Comparison of ENCODE assay signal across 29 mouse cellular contexts in the genomic region with DNA sequence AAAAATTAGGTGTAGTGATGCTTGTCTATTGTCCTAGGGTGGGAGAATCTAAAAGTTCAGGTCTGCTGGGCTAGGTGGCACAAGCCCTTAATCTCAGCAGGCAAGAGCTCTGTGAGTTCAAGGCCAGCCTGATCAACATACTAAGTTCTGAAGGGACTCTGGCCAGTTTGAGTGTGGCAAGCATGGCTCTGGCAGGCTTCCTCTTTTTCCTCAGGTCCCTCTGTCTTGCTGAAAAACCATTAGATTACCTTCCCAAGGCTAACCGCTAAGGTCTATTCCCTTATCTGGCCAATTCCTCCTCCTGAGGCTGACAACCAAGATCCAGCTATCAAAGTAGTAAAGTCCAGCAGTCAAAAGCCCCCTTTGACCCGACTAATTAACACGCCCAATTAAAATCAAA. TPM values are rescaled to one million over a fixed set of nuclear protein-coding genes. Genes with fewer than 3 reads are reported as not detected.
A peak's percentile ranks its signal among the peaks of the same experiment; 100 is the strongest.
DNase-seq lines count a peak whose midpoint lies in the region; ATAC-seq and TF ChIP-seq lines count a peak whose summit lies in the region.
"Had no signal": no experiment of that assay in that cellular context is flagged by ENCODE, and none has a peak within 500 bp of the region (broad histone marks: within the 10 kb centered on the region; RNA-seq: fewer than 3 reads in every experiment).

No protein-coding gene starts in this region.

- no peak overlapping the region for H3K4me3 ChIP-seq in heart, embryonic 10.5 days
- peak overlapping the region; percentile 21; the same call in 1 of the 2 replicates for H3K4me3 ChIP-seq in G1E (ENCODE audit: low read depth, low read length)
- no peak overlapping the region for H3K4me3 ChIP-seq in liver, embryonic 11.5 days (ENCODE audit: low read depth, low read length)
- H3K4me3 ChIP-seq in liver, postnatal 0 days (ENCODE audit: low read depth, low read length), result no peak overlapping the region
- H3K4me3 ChIP-seq: embryonic facial prominence, embryonic 15.5 days; limb, embryonic 12.5 days; midbrain, embryonic 12.5 days; neural tube, embryonic 15.5 days had no signal

- TF ChIP-seq CTCF in G1E (IDR thresholded peaks at IDR 0.05; ENCODE audit: low read depth, low read length), result no peak
- no peak for TF ChIP-seq CTCF in liver, postnatal 0 days (IDR thresholded peaks at IDR 0.05; ENCODE audit: low read depth)

- no peak for DNase-seq in heart, embryonic 10.5 days (ENCODE audit: low spot score)
- DNase-seq in heart, adult 8-10 months (ENCODE audit: low spot score), result no peak
- no peak for DNase-seq in G1E (ENCODE audit: low spot score)
- DNase-seq in liver, embryonic 11.5 days (ENCODE audit: low spot score), result no peak
- DNase-seq in liver, postnatal 0 days, result no peak
- no peak for DNase-seq in cerebellum, postnatal 14 days
- DNase-seq in layer of hippocampus, adult 9-10 months (ENCODE audit: low spot score), result no peak
- DNase-seq: adrenal gland, postnatal 10 days; cerebellum, adult 8-10 months; gastrocnemius, postnatal 25 days; heart, postnatal 36 days; kidney, adult 18-20 months; lung, embryonic 14.5 days; right cerebral cortex, adult 18-20 months; right cerebral cortex, postnatal 4 days; thymus, adult 18-20 months; thymus, postnatal 36 days had no signal

- peak overlapping the region; percentile 64; the same call in 1 of the 2 replicates for H3K4me2 ChIP-seq in liver, embryonic 11.5 days
- no peak overlapping the region for H3K4me2 ChIP-seq in liver, postnatal 0 days (ENCODE audit: low read depth, low read length)
- H3K4me2 ChIP-seq: embryonic facial prominence, embryonic 15.5 days; hindbrain, embryonic 14.5 days; limb, embryonic 12.5 days; lung, embryonic 14.5 days; midbrain, embryonic 12.5 days; neural tube, embryonic 15.5 days had no signal

- H3K27me3 ChIP-seq in heart, embryonic 10.5 days (ENCODE audit: insufficient read depth, poor library complexity, severe bottlenecking), result no peaks in the 10 kb centered on the region
- H3K27me3 ChIP-seq in G1E (ENCODE audit: insufficient read depth, low read length), result no peaks in the 10 kb centered on the region
- H3K27me3 ChIP-seq in liver, embryonic 11.5 days (replicated peaks; ENCODE audit: control insufficient read depth, insufficient read depth, low read length), result no peaks in the 10 kb centered on the region
- H3K27me3 ChIP-seq in liver, postnatal 0 days (ENCODE audit: insufficient read depth, low read length), result no peaks in the 10 kb centered on the region
- H3K27me3 ChIP-seq: embryonic facial prominence, embryonic 15.5 days; limb, embryonic 12.5 days; midbrain, embryonic 12.5 days; neural tube, embryonic 15.5 days had no signal

- H3K9ac ChIP-seq in liver, embryonic 11.5 days (ENCODE audit: low read depth, low read length), result peak overlapping the region; percentile 2; the same call in 1 of the 2 replicates
- no peak overlapping the region for H3K9ac ChIP-seq in liver, postnatal 0 days (replicated peaks)
- H3K9ac ChIP-seq: embryonic facial prominence, embryonic 15.5 days; hindbrain, embryonic 14.5 days; limb, embryonic 12.5 days; lung, embryonic 14.5 days; midbrain, embryonic 12.5 days; neural tube, embryonic 15.5 days had no signal

- 45% methylated on average over 3 of the region's 3 CpGs for WGBS in heart, embryonic 10.5 days
- WGBS in liver, embryonic 11.5 days, result 46% methylated on average over 3 of the region's 3 CpGs
- 41% methylated on average over 3 of the region's 3 CpGs for WGBS in liver, postnatal 0 days (ENCODE audit: insufficient replicate concordance)

- H3K9me3 ChIP-seq in heart, embryonic 10.5 days, result no peaks in the 10 kb centered on the region
- H3K9me3 ChIP-seq in G1E (replicated peaks), result no peaks in the 10 kb centered on the region
- H3K9me3 ChIP-seq in liver, embryonic 11.5 days (ENCODE audit: control insufficient read depth, low read length), result no peaks in the 10 kb centered on the region
- no peaks in the 10 kb centered on the region for H3K9me3 ChIP-seq in liver, postnatal 0 days (ENCODE audit: low read length)
- H3K9me3 ChIP-seq: embryonic facial prominence, embryonic 15.5 days; limb, embryonic 12.5 days; midbrain, embryonic 12.5 days; neural tube, embryonic 15.5 days had no signal

- H3K27ac ChIP-seq in heart, embryonic 10.5 days, result peak overlapping the region; percentile 53; the same call in 1 of the 2 replicates
- H3K27ac ChIP-seq in liver, embryonic 11.5 days (ENCODE audit: low read depth, low read length), result peak overlapping the region; percentile 99
- peak overlapping the region; percentile 93 for H3K27ac ChIP-seq in liver, postnatal 0 days (ENCODE audit: low read depth)
- H3K27ac ChIP-seq: embryonic facial prominence, embryonic 15.5 days; hindbrain, embryonic 14.5 days; kidney, postnatal 0 days; limb, embryonic 12.5 days; midbrain, embryonic 12.5 days; neural tube, embryonic 15.5 days had no signal

- H3K4me1 ChIP-seq in heart, embryonic 10.5 days, result peaks cover 8% of the 10 kb centered on the region
- H3K4me1 ChIP-seq in G1E (ENCODE audit: insufficient read depth, low read depth, low read length), result peaks cover 79% of the 10 kb centered on the region
- peaks cover 27% of the 10 kb centered on the region for H3K4me1 ChIP-seq in liver, embryonic 11.5 days (replicated peaks; ENCODE audit: control insufficient read depth, insufficient read depth, low read length)
- H3K4me1 ChIP-seq in liver, postnatal 0 days (ENCODE audit: insufficient read depth), result peaks cover 16% of the 10 kb centered on the region
- H3K4me1 ChIP-seq: embryonic facial prominence, embryonic 15.5 days; limb, embryonic 12.5 days; midbrain, embryonic 12.5 days; neural tube, embryonic 15.5 days had no signal

- no peaks in the 10 kb centered on the region for H3K36me3 ChIP-seq in heart, embryonic 10.5 days
- peaks cover 3% of the 10 kb centered on the region for H3K36me3 ChIP-seq in G1E (replicated peaks)
- no peaks in the 10 kb centered on the region for H3K36me3 ChIP-seq in liver, embryonic 11.5 days (ENCODE audit: control insufficient read depth, insufficient read depth, low read length)
- no peaks in the 10 kb centered on the region for H3K36me3 ChIP-seq in liver, postnatal 0 days (replicated peaks; ENCODE audit: insufficient read depth, low read length)
- H3K36me3 ChIP-seq: embryonic facial prominence, embryonic 15.5 days; limb, embryonic 12.5 days; midbrain, embryonic 12.5 days; neural tube, embryonic 15.5 days had no signal

- no peak for TF ChIP-seq EP300 in liver, postnatal 0 days (IDR thresholded peaks at IDR 0.05; ENCODE audit: low read depth)

- no peak for ATAC-seq in G1E (ENCODE audit: extremely low read depth, insufficient number of reproducible peaks, low FRiP score, poor library complexity, severe bottlenecking)
- no peak for ATAC-seq in liver, embryonic 11.5 days (replicated peaks; ENCODE audit: low FRiP score)
- ATAC-seq in liver, postnatal 0 days, result no peak
- ATAC-seq: activated CD4-positive, CD25-positive, alpha-beta regulatory T cell, adult 4 months; forebrain, embryonic 16.5 days; inflammation-experienced regulatory T-cells, adult 6 months had no signal

RNA-seq across cellular contexts. Expression of gene Pga5, which starts 15.2 kb away (rescaled TPM):
- not detected in 2 replicates for polyA plus RNA-seq in heart, embryonic 10.5 days (2016; fragmentation: Nextera tagmentation; extraction: Ambion mirVana)
- total RNA-seq in heart, adult 8-10 months (2022), result not detected
- total RNA-seq in G1E (2014; fragmentation: Nextera tagmentation) (1.6 and 2.4 TPM in 2 replicates), G1E (2017) (1.6 and 1.9 TPM in 2 replicates)
- 0.14 TPM in 2 replicates for polyA plus RNA-seq in G1E (2012)
- not detected in 2 replicates for polyA plus RNA-seq in liver, embryonic 11.5 days (2014; fragmentation: Nextera tagmentation; extraction: Ambion mirVana)
- polyA plus RNA-seq in liver, postnatal 0 days (2015; fragmentation: Nextera tagmentation; extraction: Ambion mirVana), result 0.07 TPM in 1 of 2 replicates, not detected in the other
- total RNA-seq: adrenal gland, postnatal 10 days; gastrocnemius, postnatal 25 days; heart, postnatal 36 days; layer of hippocampus, postnatal 25 days; left cerebral cortex, postnatal 14 days; megakaryocyte, adult 5-6 weeks had no signal
- polyA plus RNA-seq: activated CD4-positive, CD25-positive, alpha-beta regulatory T cell, adult 4 months; embryonic facial prominence, embryonic 15.5 days; forebrain, embryonic 16.5 days; hindbrain, embryonic 14.5 days; inflammation-experienced regulatory T-cells, adult 6 months; limb, embryonic 12.5 days; lung, embryonic 14.5 days; midbrain, embryonic 12.5 days; neural tube, embryonic 15.5 days had no signal

RNA-seq across cellular contexts. Expression of gene Vps37c, which starts 25.9 kb away (rescaled TPM):
- polyA plus RNA-seq in heart, embryonic 10.5 days (2016; fragmentation: Nextera tagmentation; extraction: Ambion mirVana), result 26.5 and 26.7 TPM in 2 replicates
- total RNA-seq in heart, adult 8-10 months (2022), result 10 to 100 TPM; 21.0 to 25.1 (median 23.0) TPM
- total RNA-seq in G1E (2014; fragmentation: Nextera tagmentation) (16.3 and 27.1 TPM in 2 replicates), G1E (2017) (5.2 TPM in 2 replicates)
- polyA plus RNA-seq in G1E (2012), result 34.9 and 40.0 TPM in 2 replicates
- 23.2 TPM in 2 replicates for polyA plus RNA-seq in liver, embryonic 11.5 days (2014; fragmentation: Nextera tagmentation; extraction: Ambion mirVana)
- polyA plus RNA-seq in liver, postnatal 0 days (2015; fragmentation: Nextera tagmentation; extraction: Ambion mirVana), result 8.2 and 9.4 TPM in 2 replicates

RNA-seq across cellular contexts. Expression of gene Vwce, which starts 28.7 kb away (rescaled TPM):
- polyA plus RNA-seq in heart, embryonic 10.5 days (2016; fragmentation: Nextera tagmentation; extraction: Ambion mirVana), result 0.81 and 3.0 TPM in 2 replicates
- total RNA-seq in heart, adult 8-10 months (2022), result not detected
- total RNA-seq in G1E (2014; fragmentation: Nextera tagmentation), result 1.2 and 1.4 TPM in 2 replicates
- 0.06 and 0.16 TPM in 2 replicates for total RNA-seq in G1E (2017)
- polyA plus RNA-seq in G1E (2012), result 0.24 and 0.32 TPM in 2 replicates
- polyA plus RNA-seq in liver, embryonic 11.5 days (2014; fragmentation: Nextera tagmentation; extraction: Ambion mirVana), result 7.8 and 10.4 TPM in 2 replicates
- 18.2 and 19.9 TPM in 2 replicates for polyA plus RNA-seq in liver, postnatal 0 days (2015; fragmentation: Nextera tagmentation; extraction: Ambion mirVana)
- total RNA-seq: heart, postnatal 36 days; megakaryocyte, adult 5-6 weeks had no signal

RNA-seq across cellular contexts. Expression of gene Tkfc, which starts 57.2 kb away (rescaled TPM):
- polyA plus RNA-seq in heart, embryonic 10.5 days (2016; fragmentation: Nextera tagmentation; extraction: Ambion mirVana), result 15.2 and 17.3 TPM in 2 replicates
- total RNA-seq in heart, adult 8-10 months (2022), result 10 to 100 TPM in 2 of 4 experiments, 1 to 10 TPM in 2; 9.4 to 11.3 (median 10.2) TPM
- total RNA-seq in G1E (2014; fragmentation: Nextera tagmentation), result 10.9 and 11.7 TPM in 2 replicates
- total RNA-seq in G1E (2017), result 6.7 and 6.8 TPM in 2 replicates
- 2.7 and 4.6 TPM in 2 replicates for polyA plus RNA-seq in G1E (2012)
- polyA plus RNA-seq in liver, embryonic 11.5 days (2014; fragmentation: Nextera tagmentation; extraction: Ambion mirVana), result 16.1 and 16.2 TPM in 2 replicates
- polyA plus RNA-seq in liver, postnatal 0 days (2015; fragmentation: Nextera tagmentation; extraction: Ambion mirVana), result 82.1 and 133 TPM in 2 replicates

RNA-seq across cellular contexts. Expression of gene Ddb1, which starts 57.5 kb away (rescaled TPM):
- polyA plus RNA-seq in heart, embryonic 10.5 days (2016; fragmentation: Nextera tagmentation; extraction: Ambion mirVana), result 410 and 426 TPM in 2 replicates
- 100 to 1,000 TPM; 132 to 146 (median 139) TPM for total RNA-seq in heart, adult 8-10 months (2022)
- total RNA-seq in G1E (2014; fragmentation: Nextera tagmentation), result 334 and 389 TPM in 2 replicates
- 516 and 542 TPM in 2 replicates for total RNA-seq in G1E (2017)
- 29.5 and 30.8 TPM in 2 replicates for polyA plus RNA-seq in G1E (2012)
- polyA plus RNA-seq in liver, embryonic 11.5 days (2014; fragmentation: Nextera tagmentation; extraction: Ambion mirVana), result 311 and 347 TPM in 2 replicates
- 68.7 and 81.3 TPM in 2 replicates for polyA plus RNA-seq in liver, postnatal 0 days (2015; fragmentation: Nextera tagmentation; extraction: Ambion mirVana)
